Mouse (Mus musculus) adrenal gland, postnatal 25 days (tissue): ENCODE measurements around the gene Mbnl3. TPM values are rescaled to one million over a fixed set of nuclear protein-coding genes. Genes with fewer than 3 reads are reported as not detected.

ENCODE experiments used
- DNase-seq: peaks from one replicate; pipeline ENCODE4 v3.0.0; 2021; ENCODE audit warnings: mixed read lengths
- long read RNA-seq: library from polyadenylated mRNA; stranded (forward); transcript quantifications from one replicate; pipeline ENCODE4 v2.0.0, GENCODE M21; 2021
- total RNA-seq: library from RNA; stranded (reverse); gene quantifications from 2 replicates; pipeline ENCODE4 v1.2.3, GENCODE M21; 2021

The Mbnl3 gene
- 4.5 and 5.9 TPM in 2 replicates for total RNA-seq
- long read RNA-seq, partial matches to known transcripts, result 0 of 1 reads
- long read RNA-seq, other reads (novel, unspliced or antisense), result 1 of 1 reads

GRCm38 (mm10) chrX:51206432-51206831 is at the start of gene Mbnl3:
Gene Mbnl3, minus strand, starts transcription at chrX:51206532.
- no peak for DNase-seq

DNA sequence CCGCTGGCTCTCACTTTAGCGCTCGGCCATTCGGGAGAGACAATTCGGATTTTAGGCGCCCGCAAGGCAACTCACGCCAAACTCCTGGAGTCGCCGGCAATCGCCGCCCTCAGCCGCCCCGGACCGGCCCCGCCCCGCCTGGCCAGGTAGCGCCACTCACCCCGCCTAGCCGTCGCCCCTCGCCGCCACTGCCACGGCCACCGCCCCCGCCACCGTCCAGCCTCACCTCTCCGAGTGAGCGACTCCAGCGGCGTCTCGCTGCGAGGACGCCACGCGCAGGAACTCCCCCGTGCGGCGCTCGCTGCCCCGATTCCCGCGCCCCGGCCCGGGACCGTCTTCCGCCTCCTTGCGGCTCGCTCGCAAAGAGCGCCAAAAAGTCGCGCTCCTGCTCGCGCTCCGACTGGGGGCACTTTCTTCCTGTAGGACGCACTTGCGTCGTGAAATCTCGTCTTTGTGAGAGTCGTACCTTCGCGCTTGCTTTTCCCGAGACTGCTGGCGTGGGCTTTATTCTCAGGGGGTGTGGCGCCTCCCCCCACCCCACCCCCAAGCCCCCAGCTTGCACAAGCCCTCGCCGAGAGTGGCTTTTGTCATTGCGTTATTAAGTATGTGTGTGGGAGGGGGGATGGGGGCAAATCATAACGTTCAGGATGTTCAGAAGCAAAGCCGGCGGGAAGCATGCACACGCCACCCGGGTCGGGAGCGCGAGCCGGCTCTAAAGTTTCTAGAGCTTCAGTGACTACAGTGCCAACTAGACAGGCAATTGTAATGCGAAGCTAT is 596 bp downstream of the Mbnl3 start:
- DNase-seq, result peak; percentile 46

- peak; percentile 64 for DNase-seq
These were observed 1.4 kb downstream of the Mbnl3 start for GRCm38 (mm10) chrX:51204626-51205547.

- no peak for DNase-seq
These were observed 9.3 kb downstream of the Mbnl3 start for GRCm38 (mm10) chrX:51197012-51197411.

GRCm38 (mm10) chrX:51171914-51172313 is 34.4 kb downstream of the Mbnl3 start:
- no peak for DNase-seq

DNA sequence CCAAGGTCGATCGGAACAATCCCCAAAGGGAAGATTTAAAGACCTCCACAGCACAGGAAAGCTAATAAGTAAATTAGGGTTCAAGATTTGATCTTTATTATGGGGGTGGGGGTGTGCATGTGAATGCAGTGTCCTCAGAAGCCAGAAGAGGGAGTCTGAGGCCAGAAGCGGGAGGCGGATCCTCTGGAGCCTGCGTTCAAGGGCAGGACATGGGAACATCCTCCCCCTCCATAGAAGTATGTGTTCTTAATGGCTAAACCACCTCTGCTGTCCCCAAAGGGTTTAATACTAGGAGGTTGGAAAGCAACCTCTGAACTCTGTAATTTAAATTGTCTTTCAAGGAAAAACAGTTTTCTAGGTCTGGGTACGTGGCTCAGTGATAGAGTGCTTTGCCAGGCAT is 34.9 kb downstream of the Mbnl3 start:
- peak; percentile 21 for DNase-seq

DNA sequence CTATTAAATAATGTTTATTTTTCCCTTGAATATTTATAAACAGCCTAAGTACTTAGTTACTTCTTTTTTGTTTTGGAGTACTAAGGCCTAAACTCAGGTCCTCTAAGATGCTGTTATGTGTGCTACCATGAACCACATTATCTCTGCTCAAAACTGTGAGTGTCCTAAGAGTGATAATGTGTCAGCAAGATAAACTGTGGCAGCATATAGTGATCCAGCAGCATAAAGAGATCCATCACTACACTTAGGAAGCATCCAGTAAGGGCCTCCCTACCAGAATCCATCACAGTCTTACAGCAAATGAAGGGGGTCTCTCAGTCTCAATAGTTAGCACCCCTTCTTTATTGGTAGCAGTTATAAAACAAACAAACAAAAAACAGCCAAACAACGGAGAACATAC is 35.9 kb downstream of the Mbnl3 start:
- DNase-seq, result no peak

- no peak for DNase-seq
These were observed 36.8 kb downstream of the Mbnl3 start for GRCm38 (mm10) chrX:51169476-51170045.

DNA sequence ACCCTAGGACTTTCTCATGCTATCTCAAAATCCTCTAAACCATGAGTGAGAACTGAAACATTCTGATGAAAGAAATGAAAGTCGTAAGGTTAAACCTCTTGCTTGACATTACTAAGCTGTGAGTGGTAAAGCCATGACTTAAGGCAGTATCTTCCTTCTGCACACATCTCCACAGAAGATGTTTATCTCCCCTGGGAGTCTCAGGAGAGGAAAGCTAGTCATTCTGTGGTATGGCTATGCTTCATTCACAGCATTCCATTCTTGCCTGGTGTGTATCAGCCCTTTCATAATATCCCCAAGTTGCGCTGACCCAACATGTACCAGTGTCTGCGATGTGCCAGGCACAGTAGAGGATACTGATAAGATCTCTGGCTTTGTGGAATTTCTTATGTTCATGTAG is 38.4 kb downstream of the Mbnl3 start:
- DNase-seq, result no peak

DNA sequence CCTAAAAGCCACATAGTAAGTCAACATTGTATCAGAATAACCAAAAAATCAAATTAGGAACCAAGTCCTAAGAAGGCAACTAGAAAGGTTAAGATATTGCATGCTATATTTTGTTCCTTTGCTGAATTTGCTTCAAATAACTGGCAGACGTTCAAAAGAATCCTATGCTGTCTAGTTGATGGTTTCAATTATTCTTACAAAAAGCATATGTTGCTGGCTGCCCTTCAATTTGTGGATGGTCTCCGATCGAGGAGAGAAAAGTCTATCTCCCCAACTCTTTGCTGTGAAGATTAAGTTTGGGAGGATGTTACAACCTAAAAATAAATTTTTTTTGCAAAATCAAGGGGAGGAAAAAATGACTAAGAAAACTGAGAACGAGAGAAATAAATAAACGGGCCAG is 41.6 kb downstream of the Mbnl3 start:
- no peak for DNase-seq

DNA sequence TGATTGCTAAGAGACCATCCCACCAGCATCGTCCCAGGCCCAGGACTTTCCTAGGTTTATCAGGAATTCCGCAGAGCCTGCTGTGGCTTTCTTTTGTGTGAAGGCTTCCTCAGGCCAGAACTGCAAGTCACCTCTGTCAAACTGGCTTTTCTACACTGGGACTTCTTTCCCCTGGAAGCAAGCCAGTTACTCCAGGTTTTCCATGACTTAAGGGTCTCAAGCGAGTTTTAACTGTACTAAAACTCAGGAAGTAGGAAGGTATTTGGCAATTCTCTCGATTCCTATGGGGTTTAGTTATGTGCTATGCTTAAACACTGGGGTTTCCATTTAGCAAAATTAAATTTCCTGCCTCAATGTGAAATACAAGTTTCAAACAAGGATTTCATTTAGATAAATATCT is 57.9 kb downstream of the Mbnl3 start:
- DNase-seq, result no peak

- DNase-seq, result peak; percentile 2
These were observed 60.0 kb downstream of the Mbnl3 start for GRCm38 (mm10) chrX:51146351-51146750.

DNA sequence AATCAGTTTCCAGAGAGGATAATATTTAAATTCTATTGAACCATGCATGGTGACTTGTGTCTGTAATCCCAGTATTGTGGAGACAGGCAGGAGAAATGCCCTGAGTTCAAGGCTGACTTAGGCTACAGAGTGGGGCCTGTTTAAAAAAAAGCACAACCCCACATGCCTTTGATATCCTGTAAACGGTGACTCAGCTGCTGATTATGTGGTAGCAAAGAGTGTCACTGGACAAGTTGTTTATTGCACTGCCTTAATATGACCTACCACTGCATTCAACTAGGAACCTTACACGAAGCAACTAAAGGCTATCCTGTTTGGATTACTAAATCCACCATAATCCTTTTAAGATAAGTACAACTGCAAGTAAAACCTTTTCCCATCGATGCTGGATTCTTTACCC is 66.3 kb downstream of the Mbnl3 start:
- DNase-seq, result no peak

DNA sequence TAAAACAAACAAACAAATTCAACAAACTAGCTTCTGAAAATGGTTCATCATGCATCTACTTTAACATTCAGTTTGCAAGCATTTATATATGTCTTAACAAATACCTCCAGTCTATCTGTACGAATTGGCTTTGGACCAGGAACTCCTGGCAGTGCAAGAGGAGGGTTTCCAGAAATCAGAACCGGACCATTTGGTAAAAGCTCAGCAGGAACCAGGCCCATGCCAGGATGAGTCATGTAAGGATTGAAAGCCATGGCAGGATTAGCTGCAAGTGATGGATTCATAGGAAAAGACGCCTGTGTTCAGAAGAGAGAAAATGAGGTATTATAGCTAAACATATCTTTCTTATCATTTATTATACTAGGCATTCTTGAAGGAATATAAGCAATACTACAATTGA is 75.0 kb downstream of the Mbnl3 start:
- peak; percentile 4 for DNase-seq

- no peak for DNase-seq
These were observed 103.6 kb downstream of the Mbnl3 start for GRCm38 (mm10) chrX:51102748-51103147.

DNA sequence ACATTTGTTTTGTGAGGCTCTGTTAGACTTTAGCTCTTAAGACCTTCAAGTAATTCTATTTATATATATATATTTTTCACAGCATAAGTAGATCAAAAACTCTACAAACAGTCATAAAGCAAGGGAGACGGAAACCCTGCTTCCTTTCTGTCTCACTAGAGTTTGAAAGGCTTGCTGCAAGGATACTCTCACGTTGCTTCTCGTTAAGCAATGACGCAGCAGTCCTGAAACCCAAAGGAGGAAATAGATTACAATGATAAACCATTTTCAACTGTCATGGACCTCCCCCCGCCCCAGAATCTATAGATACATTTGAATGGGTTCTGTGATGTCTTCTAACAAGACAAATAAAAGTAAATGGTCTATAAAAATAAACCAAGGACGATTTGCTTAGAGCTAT is 121.4 kb downstream of the Mbnl3 start:
- DNase-seq, result no peak

- DNase-seq, result no peak
These were observed 122.1 kb downstream of the Mbnl3 start for GRCm38 (mm10) chrX:51084211-51084610.

- peak; percentile 12 for DNase-seq
These were observed 129.6 kb downstream of the Mbnl3 start for GRCm38 (mm10) chrX:51076744-51077143.
